Mouse (Mus musculus) heart, embryonic 12.5 days (tissue): ENCODE results near the gene Sms. TPM values are rescaled to one million over a fixed set of nuclear protein-coding genes. Genes with fewer than 3 reads are reported as not detected.
A peak's percentile ranks its signal among the peaks of the same experiment; 100 is the strongest.

Experiments
- ATAC-seq: fragments of 200-750 bp; cut with Nextera tagmentation; 2 replicates; pipeline ENCODE4 v1.8.0; 2017; ENCODE audit warnings: moderate TSS enrichment, moderate library complexity; ENCODE audit not compliant: insufficient number of reproducible peaks, low FRiP score
- H3K27ac ChIP-seq: fragments of 300-500 bp; sonication (generic); 2 replicates; pipeline ENCODE4 v1.5.1; 2016; ENCODE audit warnings: mild to moderate bottlenecking, moderate library complexity; ENCODE audit not compliant: poor library complexity, severe bottlenecking
- H3K27me3 ChIP-seq: fragments of 300-500 bp; sonication (generic); replicated peaks from 2 replicates; pipeline ENCODE4 v1.6.1; 2016; ENCODE audit warnings: mild to moderate bottlenecking, moderate library complexity
- H3K36me3 ChIP-seq: fragments of 300-500 bp; sonication (generic); 2 replicates; pipeline ENCODE4 v1.6.1; 2016; ENCODE audit warnings: mild to moderate bottlenecking, moderate library complexity
- H3K4me1 ChIP-seq: fragments of 300-500 bp; sonication (generic); replicated peaks from 2 replicates; pipeline ENCODE4 v1.6.1; 2016; ENCODE audit warnings: mild to moderate bottlenecking
- H3K4me2 ChIP-seq: fragments of 300-500 bp; sonication (generic); 2 replicates; pipeline ENCODE4 v1.6.1; 2016; ENCODE audit warnings: mild to moderate bottlenecking, moderate library complexity
- H3K4me3 ChIP-seq: fragments of 300-500 bp; sonication (generic); 2 replicates; pipeline ENCODE4 v1.5.1; 2016; ENCODE audit warnings: mild to moderate bottlenecking
- H3K9ac ChIP-seq: fragments of 300-500 bp; sonication (generic); 2 replicates; pipeline ENCODE4 v1.6.1; 2016; ENCODE audit warnings: mild to moderate bottlenecking, moderate library complexity
- H3K9me3 ChIP-seq: fragments of 300-500 bp; sonication (generic); replicated peaks from 2 replicates; pipeline ENCODE4 v1.6.1; 2016; ENCODE audit warnings: mild to moderate bottlenecking, moderate library complexity
- WGBS: fragments of 180-500 bp; shearing (Covaris S2); methylation state at CpG from one replicate; pipeline ENCODE4 v1.1.7; 2016; 5-methylcytosine and 5-hydroxymethylcytosine counted together
- polyA plus RNA-seq: library from polyadenylated mRNA; unstranded; fragments of >200 nt; fragmentation: Nextera tagmentation; extraction: Ambion mirVana; gene quantifications from 2 replicates; pipeline ENCODE4 v1.2.1, GENCODE M21; 2016

Gene Sms
- 67.2 and 84.6 TPM in 2 replicates for polyA plus RNA-seq

DNA sequence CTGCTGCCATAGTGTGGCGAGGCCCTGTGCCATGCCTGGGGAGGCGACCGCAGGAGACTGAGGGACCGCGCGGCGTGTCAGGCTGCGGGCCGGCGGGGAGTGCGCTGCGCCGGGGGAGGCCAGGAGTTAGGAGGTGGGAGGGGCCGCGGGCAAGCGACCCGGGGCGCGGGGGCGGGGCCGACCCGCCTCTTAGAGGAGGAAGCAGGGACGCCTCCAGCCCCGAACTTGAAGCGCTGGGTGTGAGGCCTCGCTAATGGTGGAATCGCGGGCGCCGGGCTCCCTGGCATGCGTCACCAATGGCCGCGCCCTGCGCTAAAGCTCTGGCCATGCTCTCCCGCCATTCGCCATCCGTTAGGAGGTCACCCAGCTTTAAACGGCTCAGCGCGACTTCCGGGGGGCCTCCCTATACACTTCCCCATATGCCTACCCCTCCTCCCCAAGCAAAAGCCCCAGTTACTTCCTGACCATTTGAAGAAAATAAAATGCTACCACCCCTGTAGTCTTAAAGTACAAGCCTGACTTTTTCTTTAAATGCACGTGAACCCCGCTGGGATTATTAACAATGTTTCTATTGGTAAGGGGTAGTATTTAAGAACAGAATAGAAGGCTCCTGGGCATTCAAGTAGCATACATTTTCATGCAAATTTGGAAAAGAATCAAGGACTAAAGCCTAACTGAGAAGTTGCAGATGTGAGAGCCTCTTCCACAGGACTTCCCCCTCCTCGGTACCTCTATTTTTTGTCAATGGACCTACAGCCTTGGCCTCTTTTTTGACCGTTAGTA is at the start of gene Sms:
Sms (minus strand) TSS at position 344 of the 783 bp plus-strand sequence.
- Histone ChIP-seq H3K27ac (peak within 1 kb of the TSS; percentile 85), H3K4me3 (peak within 1 kb of the TSS; percentile 89), H3K4me2 (peak within 1 kb of the TSS; percentile 72), H3K36me3 (no peaks in the 10 kb centered on the region), H3K9ac (peak within 1 kb of the TSS; percentile 91), H3K27me3 (0 out of 2 replicates have a peak, but pooled peaks cover 5% of the 10 kb centered on the region), H3K9me3 (no peaks in the 10 kb centered on the region), H3K4me1 (0 out of 2 replicates have a peak, but pooled peaks cover 5% of the 10 kb centered on the region)
- WGBS, result 21% methylated on average over 34 of the region's 45 CpGs
- peak; percentile 92 for ATAC-seq

DNA sequence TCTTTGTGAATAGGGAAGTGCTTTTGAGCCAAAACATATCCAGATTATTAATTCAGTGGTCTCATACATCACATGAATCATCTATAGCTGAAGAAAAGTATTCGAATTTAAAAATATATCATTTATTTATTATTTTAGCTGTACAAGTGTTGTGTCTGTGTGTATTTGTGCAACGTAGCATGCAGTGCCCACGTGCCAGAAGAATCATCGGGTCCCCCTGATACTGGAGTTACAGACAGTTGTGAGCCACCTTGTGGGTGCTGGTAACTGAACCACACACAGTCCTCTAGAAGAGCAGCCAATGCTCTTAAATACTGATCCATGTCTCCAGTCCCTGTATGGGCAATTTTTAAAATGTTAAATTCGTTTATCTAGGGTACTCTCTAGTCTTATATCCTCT is 14.3 kb upstream of the Sms start:
- Histone ChIP-seq H3K27me3 (no peaks in the 10 kb centered on the region), H3K9ac (no peak overlapping the region), H3K4me3 (no peak overlapping the region), H3K27ac (no peak overlapping the region), H3K4me1 (0 out of 2 replicates have a peak, but pooled peaks cover 3% of the 10 kb centered on the region), H3K4me2 (no peak overlapping the region), H3K36me3 (no peaks in the 10 kb centered on the region), H3K9me3 (no peaks in the 10 kb centered on the region)
- ATAC-seq, result no peak
- WGBS, result 57% methylated on average over 5 of the region's 5 CpGs

DNA sequence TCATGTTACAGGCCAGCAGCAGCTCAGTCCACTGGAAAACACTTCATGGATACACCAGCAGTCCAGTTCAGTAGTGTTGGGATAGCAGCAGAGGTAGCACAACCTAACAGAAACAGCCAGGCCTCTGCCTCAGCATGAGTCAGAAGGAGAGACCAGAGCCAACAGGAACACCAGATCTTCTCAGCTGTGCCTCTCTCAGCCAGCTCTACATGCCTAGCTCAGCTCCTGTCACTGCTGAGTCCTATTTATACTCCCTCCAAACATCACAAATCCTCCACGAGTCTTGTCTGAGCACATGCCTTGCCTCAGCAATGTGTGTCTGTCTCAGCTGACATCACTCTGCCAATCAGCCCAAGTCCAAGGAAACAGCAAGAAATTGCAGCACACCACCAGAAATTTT is 12.4 kb upstream of the Sms start:
- H3K27me3 ChIP-seq, result no peaks in the 10 kb centered on the region
- ATAC-seq, result no peak
- H3K9me3 ChIP-seq, result no peaks in the 10 kb centered on the region
- H3K4me1 ChIP-seq, result 0 out of 2 replicates have a peak, but pooled peaks cover 3% of the 10 kb centered on the region
- WGBS, result 46% methylated on average over 1 of the region's 1 CpGs
- no peaks in the 10 kb centered on the region for H3K36me3 ChIP-seq
- no peak overlapping the region for H3K4me3 ChIP-seq
- no peak overlapping the region for H3K9ac ChIP-seq
- no peak overlapping the region for H3K27ac ChIP-seq
- H3K4me2 ChIP-seq, result no peak overlapping the region

GRCm38 (mm10) chrX:157501871-157502270 is 9.8 kb upstream of the Sms start:
- H3K4me2 ChIP-seq, result no peak overlapping the region
- 70% methylated on average over 2 of the region's 2 CpGs for WGBS
- H3K36me3 ChIP-seq, result no peaks in the 10 kb centered on the region
- no peaks in the 10 kb centered on the region for H3K4me1 ChIP-seq
- H3K27ac ChIP-seq, result no peak overlapping the region
- no peaks in the 10 kb centered on the region for H3K27me3 ChIP-seq
- no peak overlapping the region for H3K4me3 ChIP-seq
- H3K9ac ChIP-seq, result no peak overlapping the region
- no peak for ATAC-seq
- no peaks in the 10 kb centered on the region for H3K9me3 ChIP-seq

DNA sequence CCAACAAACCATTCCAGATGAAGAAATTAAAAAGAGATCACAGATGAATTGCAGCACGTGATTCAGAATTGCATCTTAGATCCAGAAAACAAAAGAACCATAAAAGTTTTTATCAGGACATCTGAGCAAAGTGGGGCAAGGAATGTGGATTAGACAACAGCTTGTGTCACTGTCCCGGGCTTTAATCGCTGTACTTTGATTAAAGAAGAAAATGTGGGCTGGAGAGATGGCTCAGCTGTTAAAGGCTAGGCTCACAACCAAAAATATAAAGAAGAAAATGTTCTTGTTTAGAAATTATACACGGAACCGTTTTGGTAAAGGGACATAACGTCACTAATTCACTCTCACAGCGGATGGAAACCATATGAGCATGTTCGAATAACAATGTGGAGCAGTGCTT is 7.9 kb upstream of the Sms start:
- Histone ChIP-seq H3K4me3 (no peak overlapping the region), H3K27me3 (no peaks in the 10 kb centered on the region), H3K4me2 (no peak overlapping the region), H3K4me1 (no peaks in the 10 kb centered on the region), H3K27ac (no peak overlapping the region), H3K36me3 (no peaks in the 10 kb centered on the region), H3K9ac (no peak overlapping the region), H3K9me3 (no peaks in the 10 kb centered on the region)
- WGBS, result 74% methylated on average over 8 of the region's 8 CpGs
- ATAC-seq, result no peak

DNA sequence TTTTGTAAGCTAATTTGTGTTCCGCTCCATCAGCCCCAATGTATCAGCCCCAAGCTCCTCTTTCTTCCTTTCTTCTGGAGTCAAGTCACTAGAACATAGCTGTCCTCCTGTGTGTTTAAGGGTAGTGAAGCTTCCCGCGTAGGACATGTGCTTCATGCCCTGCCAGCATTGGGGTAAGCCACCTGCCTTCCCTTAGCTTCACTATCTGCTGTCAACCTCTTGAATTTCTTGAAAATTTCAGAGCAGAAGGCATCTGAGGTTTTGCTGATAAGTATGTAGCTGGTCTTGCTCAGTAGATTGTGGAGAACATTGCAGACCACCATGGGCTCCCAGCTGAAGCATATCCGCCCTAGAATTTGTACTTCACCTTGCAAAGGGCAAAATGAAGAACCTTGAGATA is 1.1 kb upstream of the Sms start:
- no peak for ATAC-seq
- no peak overlapping the region for H3K4me2 ChIP-seq
- no peaks in the 10 kb centered on the region for H3K36me3 ChIP-seq
- H3K4me1 ChIP-seq, result 0 out of 2 replicates have a peak, but pooled peaks cover 5% of the 10 kb centered on the region
- 76% methylated on average over 4 of the region's 4 CpGs for WGBS
- no peak overlapping the region for H3K9ac ChIP-seq
- H3K27ac ChIP-seq, result no peak overlapping the region
- H3K4me3 ChIP-seq, result no peak overlapping the region
- 0 out of 2 replicates have a peak, but pooled peaks cover 5% of the 10 kb centered on the region for H3K27me3 ChIP-seq
- no peaks in the 10 kb centered on the region for H3K9me3 ChIP-seq

- peak; percentile 51 for ATAC-seq
- Histone ChIP-seq H3K4me2 (peak overlapping the region; percentile 72), H3K27me3 (0 out of 2 replicates have a peak, but pooled peaks cover 5% of the 10 kb centered on the region), H3K4me3 (peak overlapping the region; percentile 89), H3K36me3 (no peaks in the 10 kb centered on the region), H3K4me1 (0 out of 2 replicates have a peak, but pooled peaks cover 5% of the 10 kb centered on the region), H3K9ac (peak overlapping the region; percentile 91), H3K27ac (peak overlapping the region; percentile 85), H3K9me3 (no peaks in the 10 kb centered on the region)
- 27% methylated on average over 88 of the region's 104 CpGs for WGBS
Observed at GRCm38 (mm10) chrX:157491145-157491935, 747 bp downstream of the Sms start.

- Histone ChIP-seq H3K9me3 (no peaks in the 10 kb centered on the region), H3K27ac (peak overlapping the region; percentile 85), H3K4me1 (0 out of 2 replicates have a peak, but pooled peaks cover 5% of the 10 kb centered on the region), H3K36me3 (no peaks in the 10 kb centered on the region), H3K4me2 (peak overlapping the region; percentile 72), H3K9ac (peak overlapping the region; percentile 91), H3K4me3 (peak overlapping the region; percentile 89), H3K27me3 (0 out of 2 replicates have a peak, but pooled peaks cover 5% of the 10 kb centered on the region)
- ATAC-seq, result no peak
- WGBS, result 10% methylated on average over 12 of the region's 12 CpGs
Observed at GRCm38 (mm10) chrX:157490769-157491144, 1.3 kb downstream of the Sms start.

DNA sequence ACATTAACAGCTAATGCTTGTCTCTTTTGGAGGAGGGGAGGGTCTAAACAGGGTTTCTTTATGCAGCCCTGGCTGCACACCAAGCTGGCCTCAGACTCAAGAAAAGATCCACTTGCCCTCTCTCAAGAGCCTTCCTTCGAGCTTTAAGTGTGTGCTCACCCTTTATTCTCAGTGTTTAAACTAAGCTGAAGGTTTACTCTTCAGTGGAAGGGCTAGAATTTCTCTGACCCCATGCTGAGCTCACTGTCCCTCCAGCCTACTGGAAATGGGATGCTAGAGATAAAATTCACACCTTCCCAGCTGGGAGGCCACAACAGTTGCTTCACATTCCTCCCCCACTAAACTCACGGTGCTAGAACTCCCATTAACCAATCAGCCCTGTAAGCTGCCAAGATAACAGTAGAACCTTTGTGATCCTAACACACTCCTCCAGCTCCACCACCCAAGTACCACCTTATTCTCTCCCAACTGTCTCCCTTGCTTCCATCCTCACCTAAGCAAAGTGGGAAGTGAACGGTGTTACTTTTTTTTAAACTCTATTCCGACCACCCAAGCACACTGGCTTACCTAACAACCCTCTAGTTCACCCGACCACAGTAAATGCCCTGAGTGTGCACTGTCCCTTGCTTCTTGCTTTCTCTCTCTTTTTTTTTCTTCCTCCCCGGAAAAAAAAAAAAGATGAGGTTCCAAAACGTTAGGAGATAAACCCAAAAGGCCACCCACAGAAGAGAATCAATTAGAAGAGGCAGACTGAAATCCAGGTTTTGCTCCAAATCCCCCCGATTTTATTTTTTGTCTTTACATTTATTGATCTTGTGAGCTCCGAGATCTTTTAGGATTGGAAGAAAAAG is 2.0 kb downstream of the Sms start:
- 15% methylated on average over 9 of the region's 9 CpGs for WGBS
- peak overlapping the region; percentile 89 for H3K4me3 ChIP-seq
- H3K27me3 ChIP-seq, result 0 out of 2 replicates have a peak, but pooled peaks cover 5% of the 10 kb centered on the region
- H3K4me1 ChIP-seq, result 0 out of 2 replicates have a peak, but pooled peaks cover 5% of the 10 kb centered on the region
- H3K27ac ChIP-seq, result no peak overlapping the region
- peak overlapping the region; percentile 72 for H3K4me2 ChIP-seq
- peak overlapping the region; percentile 41; the same call in 1 of the 2 replicates for H3K9ac ChIP-seq
- no peak for ATAC-seq
- H3K36me3 ChIP-seq, result no peaks in the 10 kb centered on the region
- no peaks in the 10 kb centered on the region for H3K9me3 ChIP-seq

GRCm38 (mm10) chrX:157488831-157489230 is 3.3 kb downstream of the Sms start:
- no peak overlapping the region for H3K9ac ChIP-seq
- H3K9me3 ChIP-seq, result no peaks in the 10 kb centered on the region
- H3K4me2 ChIP-seq, result no peak overlapping the region
- 0 out of 2 replicates have a peak, but pooled peaks cover 5% of the 10 kb centered on the region for H3K4me1 ChIP-seq
- no peaks in the 10 kb centered on the region for H3K36me3 ChIP-seq
- 79% methylated on average over 3 of the region's 3 CpGs for WGBS
- ATAC-seq, result no peak
- no peak overlapping the region for H3K4me3 ChIP-seq
- 0 out of 2 replicates have a peak, but pooled peaks cover 5% of the 10 kb centered on the region for H3K27me3 ChIP-seq
- no peak overlapping the region for H3K27ac ChIP-seq
